Mouse (Mus musculus) left cerebral cortex, adult 2 months (tissue): ENCODE data around the gene Clip1. TPM values are rescaled to one million over a fixed set of nuclear protein-coding genes. Genes with fewer than 3 reads are reported as not detected.

ENCODE experiments used
- DNase-seq, 2 experiments: peaks; one replicate each; pipeline ENCODE4 v3.0.0; 2021 to 2022; ENCODE audit warnings: low spot score in 2 of 2, mixed read lengths in 1 of 2; ENCODE audit errors: extremely low spot score in 1 of 2
- H3K27ac ChIP-seq: fragments of 200-600 bp; 2 replicates; pipeline ENCODE4 v1.8.1; 2022
- H3K4me3 ChIP-seq: fragments of 200-600 bp; 2 replicates; pipeline ENCODE4 v1.8.1; 2022
- CTCF ChIP-seq: fragments of 200-600 bp; IDR thresholded peaks from 2 replicates; pipeline ENCODE4 v1.8.1; 2022; ENCODE audit warnings: antibody characterized with exemption, mild to moderate bottlenecking, moderate library complexity
- intact Hi-C: fragments of 180-260 bp; cut with DNase I; formaldehyde crosslinking; loops from one replicate; pipeline ENCODE4 v1.15.1; 2025
- total RNA-seq, 2 experiments: library from RNA; stranded (reverse); gene quantifications; 2 replicates each; pipeline ENCODE4 v1.2.3; 2021

The Clip1 gene
- total RNA-seq, 2 experiments from 2014 or later = 139 TPM

DNA sequence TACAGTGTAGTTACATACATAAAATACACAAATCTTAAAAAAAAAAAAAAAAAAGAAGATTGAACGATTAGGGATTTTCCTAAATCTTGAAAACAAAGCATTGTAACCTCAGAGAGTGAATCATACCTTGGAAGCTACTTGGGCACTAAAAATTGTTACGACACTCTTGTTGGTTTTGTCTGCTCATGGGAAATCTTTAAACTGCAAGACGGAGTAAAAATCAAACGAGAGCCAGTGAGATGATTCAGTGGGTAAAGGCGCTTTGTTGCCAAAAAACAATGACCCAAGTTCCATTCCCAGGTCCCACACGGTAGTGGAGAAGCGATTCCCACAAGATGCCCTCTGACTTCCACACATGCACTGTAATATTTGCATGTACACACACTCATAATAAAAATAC lies 11.8 kb upstream of the Clip1 start:
- no peak for TF ChIP-seq CTCF
- intact Hi-C loops = no loop called here
- Histone ChIP-seq H3K27ac (no peak overlapping the region), H3K4me3 (no peak overlapping the region)
- DNase-seq = no peak

DNA sequence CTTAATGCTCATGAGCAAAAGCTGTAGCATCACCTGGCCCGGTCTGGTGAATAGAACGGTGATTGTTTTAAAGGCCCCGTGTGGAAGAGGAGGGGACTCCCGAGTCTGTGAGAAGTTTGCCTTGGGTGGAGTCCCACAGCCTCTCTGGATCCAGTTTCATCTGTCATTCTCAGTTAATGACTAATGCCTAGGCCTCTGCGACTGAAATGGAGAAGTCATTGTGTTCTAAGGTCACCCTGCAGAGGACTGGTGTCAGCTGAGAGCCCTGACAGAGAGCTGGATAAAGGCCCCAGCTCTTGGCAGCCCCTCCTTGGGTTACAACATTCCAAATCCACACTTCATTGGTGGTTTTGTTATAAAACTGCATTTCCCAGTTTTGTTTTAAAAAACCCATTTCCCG lies 10.1 kb upstream of the Clip1 start:
- Histone ChIP-seq H3K27ac (no peak overlapping the region), H3K4me3 (no peak overlapping the region)
- DNase-seq = no peak
- no peak for TF ChIP-seq CTCF
- intact Hi-C loops = no loop called here

DNA sequence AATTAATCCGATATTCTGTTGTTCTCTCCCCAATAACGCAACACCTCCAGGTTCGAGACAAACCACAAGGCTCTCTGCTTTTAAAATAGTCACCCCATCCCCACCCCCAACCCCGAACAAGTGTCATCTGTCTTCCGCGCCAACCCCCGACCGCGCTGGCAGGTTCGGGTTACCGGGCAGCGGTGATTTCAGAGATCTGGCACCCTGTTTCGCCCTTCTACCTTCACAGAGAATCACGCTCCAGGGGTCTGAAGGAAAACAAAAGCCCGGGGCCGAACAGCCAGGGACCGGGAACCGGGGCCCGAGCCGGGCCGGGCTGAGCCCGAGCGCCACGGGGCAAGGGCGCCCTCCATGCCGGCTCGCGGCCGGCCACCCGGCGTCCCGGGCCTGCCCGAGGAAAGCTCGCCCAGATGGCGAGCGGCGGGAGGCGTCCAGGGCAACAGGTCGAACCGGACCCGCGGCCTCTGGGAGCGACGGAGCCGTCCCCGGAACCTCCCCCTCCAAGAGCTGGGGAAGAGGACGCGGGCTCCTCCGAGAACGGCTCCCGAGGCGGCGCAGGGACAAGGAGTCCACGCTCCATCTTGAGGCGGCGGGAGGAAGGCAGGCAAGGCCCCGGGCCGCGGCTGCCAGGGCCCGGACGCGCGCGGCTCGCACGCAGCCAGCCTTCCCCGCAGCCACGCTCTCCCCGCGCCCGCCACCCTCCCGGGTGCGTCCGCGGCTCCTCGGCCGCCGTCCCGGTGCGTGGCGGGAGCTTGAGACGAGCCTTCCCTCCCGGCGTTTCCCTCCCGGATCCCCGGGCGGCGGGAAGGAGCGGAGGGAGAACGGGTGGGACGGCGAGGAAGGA lies 819 bp downstream of the Clip1 start:
- no peak for TF ChIP-seq CTCF
- intact Hi-C loops = no loop called here
- peak; percentile 43 to 49 for DNase-seq
- peak overlapping the region; percentile 99 for H3K27ac ChIP-seq
- H3K4me3 ChIP-seq = peak overlapping the region; percentile 92

DNA sequence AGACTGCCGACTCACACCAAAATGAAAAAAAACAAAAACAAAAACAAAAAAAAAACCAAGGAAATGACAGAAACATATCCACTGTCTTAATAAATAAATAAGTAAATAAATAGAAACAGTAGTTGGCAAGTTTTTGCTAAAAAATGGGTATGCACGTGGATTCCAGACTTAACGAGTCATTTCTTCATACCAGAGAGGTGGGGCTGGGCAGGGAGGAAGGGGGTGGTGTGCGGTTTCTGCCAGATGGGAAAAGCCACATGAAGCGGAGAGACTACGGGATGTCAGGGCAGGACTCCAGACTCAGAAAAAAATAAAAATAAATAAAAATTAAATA lies 1.4 kb downstream of the Clip1 start:
- H3K4me3 ChIP-seq = peak overlapping the region; percentile 92
- intact Hi-C loops = no loop called here
- TF ChIP-seq CTCF = no peak
- H3K27ac ChIP-seq = peak overlapping the region; percentile 99
- peak in 1 of 2 experiments; percentile 27 for DNase-seq

DNA sequence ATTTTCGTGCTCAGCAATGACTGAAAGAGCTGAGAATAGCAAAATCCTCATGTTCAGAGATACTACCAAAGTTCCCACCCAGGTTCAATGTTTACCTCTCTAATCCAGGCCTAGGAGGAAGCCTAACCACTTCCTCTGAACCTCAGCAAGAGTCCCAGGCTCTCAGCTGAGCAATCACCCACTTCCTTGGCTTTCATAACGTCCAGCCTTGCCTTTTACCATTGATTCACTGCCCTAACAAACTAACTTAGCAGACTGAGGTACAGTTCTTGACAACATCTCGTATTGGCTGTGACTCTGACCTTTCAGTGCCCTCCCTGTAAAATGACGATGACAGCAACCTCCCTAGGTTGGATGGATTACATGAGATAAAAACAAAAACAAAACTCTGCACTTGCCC lies 2.0 kb downstream of the Clip1 start:
- no peak for DNase-seq
- peak overlapping the region; percentile 99; the same call in 1 of the 2 replicates for H3K27ac ChIP-seq
- TF ChIP-seq CTCF = no peak
- intact Hi-C loops = no loop called here
- H3K4me3 ChIP-seq = peak overlapping the region; percentile 92

DNA sequence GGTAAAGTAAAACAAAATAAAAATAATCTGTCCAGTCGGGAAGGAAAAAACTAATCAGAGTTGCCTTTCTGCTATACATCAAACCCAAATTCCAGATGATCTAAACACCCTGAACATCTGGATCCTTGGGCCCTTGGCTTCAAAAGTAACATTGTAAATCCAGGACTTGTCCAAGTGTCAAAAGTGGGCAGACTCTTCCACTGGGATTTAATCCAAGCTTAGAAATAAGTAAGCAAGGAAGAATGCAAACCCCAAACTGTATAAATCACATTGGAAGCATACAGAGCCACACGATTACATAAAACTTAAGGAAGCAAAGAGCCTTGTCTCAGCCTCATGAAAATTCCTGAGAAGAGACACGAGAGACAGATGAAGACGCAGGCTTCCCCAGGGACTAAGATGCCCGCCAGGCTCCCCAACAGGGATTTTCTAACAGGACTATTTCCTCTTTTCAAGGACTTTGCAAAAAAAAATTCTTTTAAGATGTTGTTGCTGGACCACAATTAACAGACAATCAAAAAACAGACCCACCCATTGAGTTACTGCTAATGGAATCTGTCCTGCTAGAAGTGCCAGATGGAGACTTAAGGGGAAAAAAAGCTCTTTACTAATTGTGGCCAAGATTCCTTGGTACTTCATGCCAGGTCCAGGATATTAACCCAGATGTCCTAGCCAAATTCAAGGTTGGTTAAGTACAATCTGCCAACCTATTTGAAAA lies 4.7 kb downstream of the Clip1 start:
- no peak for DNase-seq
- intact Hi-C loops = no loop called here
- Histone ChIP-seq H3K27ac (peak overlapping the region; percentile 29; the same call in 1 of the 2 replicates), H3K4me3 (no peak overlapping the region)
- no peak for TF ChIP-seq CTCF

DNA sequence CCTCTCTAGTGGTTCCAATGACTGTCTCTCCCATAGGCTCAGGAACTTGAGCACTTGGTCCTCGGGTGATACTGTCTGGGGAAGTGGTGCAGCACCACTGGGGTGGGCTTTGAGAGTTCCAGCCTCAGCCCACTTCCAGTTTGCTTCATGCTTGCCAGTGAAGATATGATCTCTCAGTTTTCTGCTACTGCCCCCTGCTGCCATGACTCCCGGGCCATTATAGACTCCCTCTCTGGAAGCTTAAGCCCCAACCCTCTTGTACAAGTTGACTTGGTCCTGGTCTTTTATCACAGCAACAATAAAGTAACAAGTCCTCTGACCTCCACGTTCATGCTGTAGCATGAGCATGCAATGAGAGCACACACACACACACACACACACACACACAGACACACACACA lies 5.3 kb downstream of the Clip1 start:
- no peak overlapping the region for H3K27ac ChIP-seq
- TF ChIP-seq CTCF = no peak; the same call in 1 of the 2 replicates
- H3K4me3 ChIP-seq = no peak overlapping the region
- DNase-seq = no peak
- intact Hi-C loops = no loop called here

DNA sequence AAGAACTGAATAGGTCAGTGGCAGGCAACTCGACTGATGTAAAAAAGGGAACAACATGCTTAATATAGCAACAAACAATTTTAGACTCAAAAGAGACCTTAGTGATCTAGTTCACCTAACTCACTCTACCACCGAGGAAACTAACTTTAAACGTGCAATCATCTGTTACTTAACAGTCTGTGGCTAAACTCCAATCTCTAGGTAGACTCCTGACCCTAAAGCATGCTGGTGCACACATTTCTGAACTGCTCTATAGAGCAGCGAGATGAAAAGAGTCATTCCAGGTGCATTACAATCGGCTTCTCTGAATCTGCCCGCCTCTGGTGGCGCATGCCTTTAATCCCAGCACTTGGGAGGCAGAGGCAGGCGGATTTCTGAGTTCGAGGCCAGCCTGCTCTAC lies 8.7 kb downstream of the Clip1 start:
- DNase-seq = no peak
- intact Hi-C loops = no loop called here
- no peak for TF ChIP-seq CTCF
- Histone ChIP-seq H3K4me3 (no peak overlapping the region), H3K27ac (0 out of 2 replicates have a peak overlapping the region, but pooled peaks have one; percentile 1)

DNA sequence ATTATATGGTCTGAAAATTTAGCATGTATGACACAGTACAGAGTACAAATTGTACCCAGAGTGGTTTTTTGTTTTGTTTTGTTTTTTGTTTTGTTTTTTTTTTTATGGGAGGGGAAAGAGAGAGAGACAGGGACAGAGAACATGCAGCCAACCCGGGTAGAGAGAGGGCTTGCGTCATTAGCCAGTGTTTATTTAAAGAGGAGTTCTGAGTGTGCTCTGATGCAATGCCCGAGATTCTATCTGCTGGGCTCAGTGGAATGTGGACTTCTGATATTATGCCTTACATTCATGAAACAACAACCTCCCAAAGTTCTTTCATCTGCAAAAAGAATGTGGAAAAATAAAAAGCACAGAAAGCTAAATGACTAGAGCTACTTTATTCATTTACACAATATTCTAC lies 9.2 kb downstream of the Clip1 start:
- H3K4me3 ChIP-seq = no peak overlapping the region
- DNase-seq = no peak
- no peak for TF ChIP-seq CTCF
- intact Hi-C loops = no loop called here
- H3K27ac ChIP-seq = 0 out of 2 replicates have a peak overlapping the region, but pooled peaks have one; percentile 17

DNA sequence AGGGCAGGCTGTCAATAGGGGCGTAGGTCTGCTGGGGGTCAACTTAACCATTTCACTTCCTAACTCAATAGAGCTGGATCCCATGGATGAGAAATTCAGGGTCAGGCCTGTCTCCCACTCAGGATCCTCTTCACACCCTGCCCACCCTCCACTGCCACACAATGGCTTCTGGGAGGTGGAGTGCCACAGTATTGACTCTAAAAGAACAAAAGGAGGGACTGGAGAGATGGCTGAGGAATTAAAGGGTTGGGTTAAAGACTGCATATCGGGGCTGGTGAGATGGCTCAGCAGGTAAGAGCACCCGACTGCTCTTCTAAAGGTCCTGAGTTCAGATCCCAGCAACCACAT lies 13.0 kb downstream of the Clip1 start:
- intact Hi-C loops = no loop called here
- no peak for TF ChIP-seq CTCF
- Histone ChIP-seq H3K27ac (peak overlapping the region; percentile 76), H3K4me3 (no peak overlapping the region)
- no peak for DNase-seq

DNA sequence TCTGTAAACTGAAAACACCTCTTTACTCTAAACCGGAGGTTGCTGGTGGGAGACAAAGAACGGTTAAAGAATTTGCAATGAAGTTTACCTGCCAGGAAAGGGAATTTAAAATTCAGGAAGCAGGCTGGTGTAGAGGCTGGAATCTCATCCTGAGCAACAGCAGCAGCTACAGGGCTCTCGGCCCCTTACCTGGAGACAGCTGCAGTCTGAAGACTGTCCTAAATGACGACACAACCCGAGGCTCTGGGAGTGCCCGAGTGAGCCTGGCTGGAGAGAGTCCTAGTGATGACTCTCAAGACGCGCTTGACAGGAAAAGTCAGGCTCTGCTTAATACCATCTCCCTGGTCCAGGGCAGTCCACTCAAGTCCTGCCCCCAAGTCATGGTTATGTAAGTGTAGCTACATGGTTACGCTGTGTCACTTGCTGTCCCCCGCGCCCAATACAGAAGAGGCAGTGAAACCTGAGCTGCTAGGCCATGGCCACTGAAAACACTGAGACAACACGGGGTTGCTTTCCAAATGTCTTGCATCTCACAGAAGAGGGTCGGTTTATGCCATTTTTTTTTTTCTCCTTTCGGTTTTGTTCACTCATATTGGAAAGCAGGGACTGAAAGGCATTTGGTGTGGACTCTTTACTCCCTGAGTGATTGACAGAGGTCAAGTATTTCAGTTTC lies 13.5 kb downstream of the Clip1 start:
- intact Hi-C loops = no loop called here
- no peak overlapping the region for H3K4me3 ChIP-seq
- peak overlapping the region; percentile 76 for H3K27ac ChIP-seq
- no peak for DNase-seq
- TF ChIP-seq CTCF = no peak
